Mouse (Mus musculus) T-cell, adult 2 months (primary cell): ENCODE results near the gene Abracl.

Source experiments
- DNase-seq: peaks from one replicate; pipeline ENCODE4 v3.0.0; 2022; ENCODE audit warnings: low spot score

Abracl gene

DNA sequence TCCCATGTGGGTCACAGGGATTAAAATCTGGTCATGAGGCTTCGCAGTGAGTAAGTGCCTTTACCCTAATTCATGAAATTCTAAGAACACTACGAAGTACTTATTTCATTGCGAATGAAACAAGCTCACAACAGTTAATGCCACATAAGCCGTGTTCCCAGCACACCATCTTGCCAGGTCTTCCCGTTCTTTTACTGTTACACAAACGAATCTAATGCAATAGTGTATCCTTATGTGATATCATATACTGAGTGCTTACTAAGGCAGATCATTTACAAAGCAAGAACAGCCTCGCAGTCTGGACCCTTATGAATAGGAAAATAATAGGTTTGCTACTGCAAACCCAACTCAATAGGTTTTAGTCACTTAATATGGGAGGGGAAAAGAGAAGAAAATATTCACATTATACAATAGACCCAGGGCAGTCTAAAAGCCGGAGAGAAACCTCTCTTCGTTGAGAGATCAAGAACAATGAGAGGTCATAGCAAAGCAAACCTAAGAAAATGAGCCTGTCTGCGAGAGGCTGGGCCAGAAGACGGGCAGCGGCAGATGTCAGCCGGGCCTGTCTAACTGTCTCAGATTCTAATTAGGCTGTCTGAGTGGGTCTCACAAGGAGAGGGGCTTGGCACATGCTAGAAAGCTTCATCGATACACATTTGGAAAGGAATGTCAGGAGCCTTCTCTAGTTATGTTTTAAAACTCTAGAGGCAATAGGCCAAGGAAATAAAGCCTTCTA, 1.3 kb downstream of the Abracl start:
- DNase-seq = no peak

DNA sequence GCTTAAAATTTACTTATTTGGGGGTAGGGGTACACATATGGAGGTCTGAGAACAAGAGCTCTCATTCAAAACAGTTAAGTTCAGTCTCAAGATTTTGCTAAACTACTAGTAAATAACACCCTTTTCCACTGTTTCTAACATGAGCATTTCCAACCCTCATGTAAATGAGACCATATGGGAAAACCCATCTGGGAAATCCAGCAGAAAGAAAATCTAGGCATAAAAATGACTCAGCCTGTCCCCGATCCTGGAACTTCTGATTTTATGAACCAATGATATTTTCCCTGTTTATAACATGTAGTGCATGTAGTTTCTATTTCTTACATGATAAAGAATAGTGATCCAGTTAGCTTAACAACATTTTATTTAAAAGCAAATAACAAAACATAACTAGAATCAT, 2.2 kb downstream of the Abracl start:
- DNase-seq = no peak

GRCm38 (mm10) chr10:18020443-18020842, 2.6 kb downstream of the Abracl start:
- DNase-seq = no peak

GRCm38 (mm10) chr10:18011761-18012160, 11.3 kb downstream of the Abracl start:
- peak; percentile 23 for DNase-seq

DNA sequence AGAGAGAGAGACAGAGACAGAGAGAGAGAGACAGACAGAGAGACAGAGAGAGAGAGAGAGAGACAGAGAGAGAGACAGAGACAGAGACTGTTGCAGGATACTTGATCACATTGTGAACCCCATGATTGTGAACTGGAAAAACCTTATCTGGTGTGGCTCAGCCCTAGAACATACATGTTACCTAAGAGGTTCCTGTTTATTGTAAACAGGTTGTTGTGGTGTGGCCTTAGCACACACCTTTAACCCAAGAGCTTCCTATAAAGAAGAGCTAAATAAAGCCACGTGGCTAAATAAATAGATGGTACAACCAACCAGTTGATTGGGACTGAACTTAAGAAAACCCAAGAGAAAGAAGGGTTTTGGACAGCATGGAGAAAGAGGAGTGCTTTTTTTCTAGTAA, 13.3 kb downstream of the Abracl start:
- no peak for DNase-seq

GRCm38 (mm10) chr10:18008118-18008517, 15.0 kb downstream of the Abracl start:
- no peak for DNase-seq

- no peak for DNase-seq
Measured at GRCm38 (mm10) chr10:18007243-18007642, 15.8 kb downstream of the Abracl start.

GRCm38 (mm10) chr10:18006756-18007155, 16.3 kb downstream of the Abracl start:
- DNase-seq = no peak

DNA sequence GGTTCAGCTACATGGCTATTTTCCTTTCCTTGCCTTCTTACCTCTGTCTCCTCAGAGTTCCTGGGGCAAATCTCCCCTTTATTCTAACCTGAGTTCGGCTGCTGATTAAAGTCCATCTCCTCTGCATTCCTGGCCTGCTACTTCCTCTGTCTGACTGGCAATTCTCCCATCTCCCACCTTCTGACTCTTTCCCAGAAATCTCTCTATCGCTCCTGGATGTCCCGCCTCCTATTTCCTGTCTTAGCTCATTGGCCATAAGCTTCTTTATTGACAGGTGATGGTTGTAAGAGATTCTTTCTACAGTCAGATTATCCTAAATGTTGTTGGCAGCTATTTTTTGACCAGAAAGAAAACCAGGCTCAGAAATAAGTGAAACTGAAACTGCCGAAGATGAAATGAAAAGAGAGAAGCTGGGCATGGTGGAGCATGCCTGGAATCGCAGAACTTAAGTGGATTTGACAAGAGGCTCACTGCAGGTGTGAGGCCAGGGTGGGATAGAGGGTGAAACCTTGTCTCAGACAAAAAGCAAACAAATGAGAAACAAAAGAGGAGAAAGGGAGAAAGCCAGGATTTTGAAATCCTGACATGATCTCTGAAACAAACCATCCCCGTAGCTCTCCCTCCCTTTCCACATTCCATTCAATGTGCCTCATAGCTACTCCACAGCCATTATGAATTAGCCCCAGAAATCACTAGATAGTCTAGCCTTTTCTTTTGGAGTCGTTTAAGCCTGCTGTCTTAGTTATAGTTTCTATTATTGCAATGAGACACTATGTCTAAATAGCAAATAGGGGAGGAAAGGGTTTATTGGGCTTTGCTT, 17.7 kb downstream of the Abracl start:
- DNase-seq = no peak

- no peak for DNase-seq
Measured at GRCm38 (mm10) chr10:18003966-18004637, 19.0 kb downstream of the Abracl start.

- no peak for DNase-seq
Measured at GRCm38 (mm10) chr10:17990576-17990975, 32.5 kb downstream of the Abracl start.

DNA sequence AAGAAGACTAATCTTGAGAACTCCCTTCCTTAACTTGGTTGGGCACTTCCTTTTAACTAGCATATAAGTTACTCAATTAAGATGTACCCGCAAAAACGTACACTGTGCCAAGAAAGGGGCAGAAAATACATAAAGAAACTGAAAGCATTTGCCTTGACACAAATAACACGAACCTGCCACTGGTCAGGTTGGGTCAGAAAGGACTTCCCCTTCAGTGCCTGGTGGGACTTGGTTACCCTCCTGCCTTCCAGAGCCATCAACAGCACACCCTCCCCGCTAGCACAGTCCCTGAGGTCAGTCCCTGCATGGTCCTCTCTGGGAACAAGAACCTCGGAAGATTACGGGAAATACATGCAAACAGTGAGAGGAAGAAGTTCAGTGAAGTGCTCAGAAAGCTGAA, 34.0 kb downstream of the Abracl start:
- peak; percentile 14 for DNase-seq

- peak; percentile 67 for DNase-seq
Measured at GRCm38 (mm10) chr10:17987823-17988423, 35.2 kb downstream of the Abracl start.

DNA sequence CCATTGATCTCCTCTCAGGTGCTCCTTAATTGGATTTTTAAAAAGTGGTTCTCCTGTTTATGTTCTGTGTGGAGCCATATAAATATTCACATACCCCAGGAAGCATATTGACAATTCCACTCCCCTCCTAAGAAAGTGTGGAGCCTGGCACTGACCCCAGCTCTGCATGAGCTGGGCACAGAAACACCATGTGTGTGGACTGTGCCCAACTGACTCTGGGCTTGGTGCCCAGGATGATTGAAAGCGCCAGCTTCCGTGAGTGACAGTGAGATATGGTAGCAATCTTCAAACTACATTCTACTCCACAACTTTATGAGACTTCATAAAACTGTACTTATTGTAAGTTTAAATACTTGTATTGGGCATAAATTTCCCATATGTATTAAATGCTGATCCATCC, 39.8 kb downstream of the Abracl start:
- DNase-seq = no peak

DNA sequence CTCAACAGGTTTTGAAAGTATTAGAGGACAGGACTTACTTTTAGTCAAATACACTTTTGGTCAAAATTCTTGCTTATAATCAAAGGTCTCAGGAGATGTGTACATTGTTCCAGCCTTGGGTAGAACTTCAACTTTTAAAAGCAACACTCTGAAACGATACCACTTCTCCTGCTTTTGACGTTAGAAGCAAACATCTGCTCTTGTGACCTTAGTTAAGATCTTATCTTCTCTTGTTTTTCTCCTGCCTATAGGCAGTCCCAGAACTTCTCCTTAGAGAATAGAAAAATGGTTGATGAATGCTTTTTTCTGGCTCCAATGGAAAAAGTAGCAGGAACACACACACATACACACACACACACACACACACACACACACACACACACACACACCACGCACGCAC, 57.0 kb downstream of the Abracl start:
- no peak for DNase-seq
